Mouse (Mus musculus): ENCODE measurements around the gene Gm11214.

DNA sequence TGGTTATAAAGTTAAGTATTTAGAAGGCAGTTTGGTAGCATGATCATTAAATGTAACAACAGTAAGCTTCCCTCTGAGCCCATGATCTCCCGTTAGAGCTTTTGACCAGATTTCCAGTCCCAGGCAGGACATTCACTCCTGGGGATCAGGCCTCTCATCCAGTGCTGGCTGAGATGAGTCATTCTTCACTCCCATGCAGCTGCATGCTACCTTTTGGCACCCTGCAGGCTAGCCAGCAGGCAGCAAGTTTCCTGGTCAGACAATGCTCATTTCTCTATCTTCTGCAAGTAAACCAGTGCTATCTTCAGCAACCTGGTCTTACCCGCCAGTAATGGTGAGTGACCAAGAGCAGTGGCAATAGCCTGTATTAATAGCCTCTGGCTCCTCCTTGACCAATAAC, 30.0 kb downstream of the Gm11214 start:
- TF ChIP-seq CTCF (IDR thresholded peaks at IDR 0.05; ENCODE audit: low read depth) (no peak), EP300 (IDR thresholded peaks at IDR 0.05; ENCODE audit: low read depth) (no peak)
